Mouse (Mus musculus): ENCODE measurements around the gene Gm21943. TPM values are rescaled to one million over a fixed set of nuclear protein-coding genes. Genes with fewer than 3 reads are reported as not detected.
"Not testable (repeated sequence)": the region's sequence is repeated elsewhere in the genome, so short reads cannot be mapped to it uniquely, and the experiment has no call there.

The Gm21943 gene
- total RNA-seq (2014; fragmentation: Nextera tagmentation) (not detected in 2 replicates), total RNA-seq (2017) (not detected in 2 replicates)

DNA sequence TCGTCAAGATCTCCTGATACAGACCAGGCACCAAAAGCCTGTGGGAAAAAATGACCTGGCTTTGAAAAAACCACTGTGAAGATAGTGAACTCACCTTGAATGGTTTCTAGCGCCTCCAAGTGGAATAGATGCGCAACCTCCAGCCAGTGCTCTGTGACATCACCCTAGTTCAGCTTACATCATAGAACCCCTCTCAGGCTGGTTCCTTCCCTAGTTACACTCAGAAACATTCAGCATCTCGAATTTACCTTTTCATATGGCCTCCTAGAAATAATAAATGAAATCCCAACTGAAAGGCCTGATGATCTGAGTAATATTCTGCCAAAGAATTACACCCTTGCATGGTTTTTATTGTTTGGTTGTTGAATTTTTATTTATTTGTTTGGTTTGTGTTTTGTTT lies at the start of gene Gm21943:
Gene Gm21943, minus strand, starts transcription at position 101 of the 400 bp plus-strand sequence.
- ATAC-seq (replicated peaks; ENCODE audit: low FRiP score, low TSS enrichment, poor library complexity, severe bottlenecking) = not testable (repeated sequence)

Other genes starting within 250 kb of the Gm21943 start
- gene Gm28961, start 172.0 kb upstream of the Gm21943 start, total RNA-seq (2014; fragmentation: Nextera tagmentation) = not detected in 2 replicates
- not detected in 2 replicates for gene Gm28961, start 172.0 kb upstream of the Gm21943 start, total RNA-seq (2017)

All from megakaryocyte-erythroid progenitor cell, adult 5-6 weeks (primary cell).